Comparison of ENCODE assay signal across 8 mouse cellular contexts in genomic region chr4:102574226-102574625, GRCm38 (mm10).
DNase-seq lines count a peak whose midpoint lies in the region.

No protein-coding gene starts in this region.

- DNase-seq in embryo, embryonic 10 days (ENCODE audit: low spot score), result peak; percentile 50
- DNase-seq in embryo, embryonic 11 days, result no peak
- peak; percentile 99 for DNase-seq in heart, adult 11 months
- peak; percentile 36 to 79 for DNase-seq in kidney, postnatal 25 days
- DNase-seq in monocyte, adult 2 months (ENCODE audit: low read depth in 1 of 2, low spot score in 2 of 2), result peak; percentile 58 to 61
- DNase-seq in right cerebral cortex, postnatal 4 days, result no peak
- no peak for DNase-seq in left cerebral cortex, adult 9 months (ENCODE audit: low spot score in 2 of 2)
- DNase-seq in urinary bladder, postnatal 10 days (ENCODE audit: low spot score), result no peak

Comparison
In these comparisons a context has a peak if more than half of its experiments do, and no peak if none do; other contexts are left out.
1. DNase-seq: peak in embryo, embryonic 10 days (single experiment), heart, adult 11 months (single experiment), kidney, postnatal 25 days (2 of 2) and monocyte, adult 2 months (2 of 2); none in embryo, embryonic 11 days (single experiment), right cerebral cortex, postnatal 4 days (single experiment), left cerebral cortex, adult 9 months (0 of 2) and urinary bladder, postnatal 10 days (single experiment).